Mouse (Mus musculus) hindbrain, postnatal 0 days (tissue): Measurements from ENCODE around the gene Podnl1. TPM values are rescaled to one million over a fixed set of nuclear protein-coding genes. Genes with fewer than 3 reads are reported as not detected.

Source experiments
- ATAC-seq: fragments of 200-750 bp; cut with Nextera tagmentation; 2 replicates; pipeline ENCODE4 v1.8.0; 2017; ENCODE audit warnings: mild to moderate bottlenecking, moderate TSS enrichment, moderate library complexity
- DNase-seq: peaks from one replicate; pipeline ENCODE4 v3.0.0-alpha.2; 2015; ENCODE audit warnings: low spot score
- H3K27ac ChIP-seq: fragments of 300-500 bp; sonication (generic); 2 replicates; pipeline ENCODE4 v1.5.1; 2014; ENCODE audit warnings: mild to moderate bottlenecking
- H3K27me3 ChIP-seq: fragments of 300-500 bp; sonication (generic); 2 replicates; pipeline ENCODE4 v1.6.1; 2014; ENCODE audit warnings: low read length, mixed read lengths; ENCODE audit not compliant: insufficient read depth
- H3K36me3 ChIP-seq: fragments of 300-500 bp; sonication (generic); 2 replicates; pipeline ENCODE4 v1.6.1; 2014; ENCODE audit warnings: low read length, mixed read lengths; ENCODE audit not compliant: insufficient read depth
- H3K4me1 ChIP-seq: fragments of 300-500 bp; sonication (generic); 2 replicates; pipeline ENCODE4 v1.6.1; 2014; ENCODE audit warnings: antibody characterized with exemption, low read length, mixed read lengths; ENCODE audit not compliant: insufficient read depth
- H3K4me2 ChIP-seq: fragments of 300-500 bp; sonication (generic); 2 replicates; pipeline ENCODE4 v1.6.1; 2014; ENCODE audit warnings: low read depth, mild to moderate bottlenecking, low read length, moderate library complexity, mixed read lengths
- H3K4me3 ChIP-seq: fragments of 300-500 bp; sonication (generic); 2 replicates; pipeline ENCODE4 v1.5.1; 2014; ENCODE audit warnings: low read length
- H3K9ac ChIP-seq: fragments of 300-500 bp; sonication (generic); replicated peaks from 2 replicates; pipeline ENCODE4 v1.6.1; 2014; ENCODE audit warnings: mild to moderate bottlenecking, low read length, moderate library complexity, mixed read lengths
- H3K9me3 ChIP-seq: fragments of 300-500 bp; sonication (generic); 2 replicates; pipeline ENCODE4 v1.6.1; 2016; ENCODE audit warnings: low read length, mixed read lengths
- CTCF ChIP-seq: IDR thresholded peaks from 2 replicates; pipeline ENCODE4 v1.5.1; 2016; ENCODE audit warnings: antibody characterized with exemption, control low read depth, low read depth
- WGBS: fragments of 180-500 bp; shearing (Covaris S2); extraction: QIAGEN DNeasy Blood & Tissue Kit; methylation state at CpG from one replicate; pipeline ENCODE4 v1.1.7; 2014; 5-methylcytosine and 5-hydroxymethylcytosine counted together
- polyA plus RNA-seq: library from polyadenylated mRNA; unstranded; fragments of >200 nt; fragmentation: Nextera tagmentation; extraction: Ambion mirVana; gene quantifications from 2 replicates; pipeline ENCODE4 v1.2.1, GENCODE M21; 2015
- total RNA-seq: library from RNA; depleted of rRNA; stranded (reverse); fragments of >200 nt; gene quantifications from 2 replicates; pipeline ENCODE4 v1.2.3, GENCODE M21; 2014

The Podnl1 gene
- total and polyA plus RNA-seq, 2 experiments from 2014 or later = 0.41 TPM; not detected in 1

DNA sequence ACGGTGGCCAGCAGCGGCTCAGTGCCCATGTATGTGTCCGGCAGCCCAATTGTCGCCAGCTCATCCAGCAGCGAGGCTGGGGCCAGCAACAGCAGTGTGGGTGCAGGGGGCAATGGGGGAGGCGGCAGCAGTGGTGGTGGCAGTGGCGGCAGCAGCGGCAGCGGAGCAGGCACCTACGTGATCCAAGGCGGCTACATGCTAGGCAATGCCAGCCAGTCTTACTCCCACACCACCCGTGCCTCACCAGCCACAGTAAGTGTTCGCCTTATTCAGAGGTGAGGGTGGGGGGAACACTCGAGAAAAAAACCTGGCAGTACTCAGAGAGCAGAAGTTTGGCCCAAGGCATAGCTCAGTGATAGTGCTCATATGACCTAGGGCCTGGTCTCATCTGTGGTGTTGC lies 38.0 kb upstream of the Podnl1 start:
- Histone ChIP-seq H3K36me3 (peaks cover 47% of the 10 kb centered on the region), H3K9me3 (no peaks in the 10 kb centered on the region), H3K4me3 (no peak overlapping the region), H3K27me3 (no peaks in the 10 kb centered on the region), H3K9ac (no peak overlapping the region), H3K4me1 (no peaks in the 10 kb centered on the region), H3K4me2 (no peak overlapping the region), H3K27ac (no peak overlapping the region)
- no peak for TF ChIP-seq CTCF
- no peak for DNase-seq
- WGBS = 92% methylated on average over 14 of the region's 14 CpGs
- ATAC-seq = no peak

DNA sequence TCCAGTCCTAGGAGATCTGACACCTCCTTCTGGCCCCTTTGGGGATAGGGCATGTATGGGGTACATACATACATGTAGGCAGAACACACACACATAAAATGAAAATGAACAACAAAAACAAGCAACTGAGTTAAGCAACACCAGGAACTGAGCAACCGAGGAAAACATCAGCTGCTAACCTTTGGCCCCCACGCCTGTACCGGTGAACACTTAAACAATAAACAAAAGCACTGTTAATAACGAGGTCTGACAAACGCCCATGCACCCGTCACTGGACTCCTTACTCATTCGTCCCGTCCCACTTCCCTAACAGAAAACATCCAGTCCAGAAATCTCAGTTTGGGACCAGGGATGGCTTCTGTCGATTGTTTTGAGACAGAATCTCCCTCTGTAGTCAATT lies 36.5 kb upstream of the Podnl1 start:
- no peak for TF ChIP-seq CTCF
- no peaks in the 10 kb centered on the region for H3K9me3 ChIP-seq
- H3K27ac ChIP-seq = no peak overlapping the region
- no peaks in the 10 kb centered on the region for H3K4me1 ChIP-seq
- ATAC-seq (no peak), DNase-seq (no peak)
- 77% methylated on average over 9 of the region's 9 CpGs for WGBS
- no peak overlapping the region for H3K4me3 ChIP-seq
- no peak overlapping the region for H3K4me2 ChIP-seq
- no peaks in the 10 kb centered on the region for H3K27me3 ChIP-seq
- H3K9ac ChIP-seq = no peak overlapping the region
- H3K36me3 ChIP-seq = peaks cover 57% of the 10 kb centered on the region

DNA sequence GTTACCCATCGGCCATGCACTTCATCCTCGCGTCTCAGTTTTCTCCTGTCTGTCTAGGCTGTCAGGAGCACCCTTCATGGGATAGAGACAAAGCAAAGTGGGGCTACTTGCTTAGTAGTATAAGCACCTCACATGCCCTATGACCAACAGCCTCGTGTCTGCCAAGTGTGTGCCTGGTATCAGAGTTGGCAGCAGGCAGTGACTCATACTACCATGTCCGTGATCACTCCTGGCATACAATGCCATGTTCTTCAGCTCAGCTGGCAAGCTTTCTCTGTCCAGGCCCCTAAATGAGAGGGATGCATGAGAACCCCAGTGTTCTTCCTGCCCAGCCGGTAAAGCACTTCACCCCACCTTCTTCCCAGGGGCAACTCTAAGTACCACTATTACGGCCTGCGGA lies 35.2 kb upstream of the Podnl1 start:
- no peaks in the 10 kb centered on the region for H3K9me3 ChIP-seq
- H3K4me3 ChIP-seq = no peak overlapping the region
- H3K36me3 ChIP-seq = peaks cover 67% of the 10 kb centered on the region
- DNase-seq = no peak
- 91% methylated on average over 8 of the region's 8 CpGs for WGBS
- H3K4me2 ChIP-seq = no peak overlapping the region
- no peak overlapping the region for H3K27ac ChIP-seq
- H3K9ac ChIP-seq = no peak overlapping the region
- H3K27me3 ChIP-seq = no peaks in the 10 kb centered on the region
- ATAC-seq = no peak
- H3K4me1 ChIP-seq = no peaks in the 10 kb centered on the region
- TF ChIP-seq CTCF = no peak

DNA sequence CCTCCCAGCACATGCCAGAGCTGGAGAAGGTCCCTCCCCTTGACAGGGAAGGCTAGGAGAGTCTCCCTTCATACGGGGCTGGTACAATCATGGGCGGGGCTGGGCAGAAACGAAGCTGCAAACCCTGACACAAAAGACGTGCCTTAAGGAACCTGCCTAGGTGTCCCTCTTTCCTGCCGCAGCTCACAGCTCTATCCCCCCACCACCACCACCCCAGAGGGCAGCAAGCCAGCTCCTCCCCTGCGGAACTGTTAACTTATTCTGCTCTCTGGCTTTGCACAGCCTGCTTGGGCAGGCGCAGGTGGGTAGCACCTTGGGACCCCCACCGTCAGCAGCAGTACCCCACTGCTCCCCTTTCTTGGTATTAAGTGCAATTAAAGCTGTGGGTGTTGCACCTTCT lies 29.7 kb upstream of the Podnl1 start:
- Histone ChIP-seq H3K36me3 (peaks cover 68% of the 10 kb centered on the region), H3K4me1 (no peaks in the 10 kb centered on the region), H3K9me3 (no peaks in the 10 kb centered on the region), H3K27me3 (no peaks in the 10 kb centered on the region), H3K27ac (no peak overlapping the region), H3K4me3 (no peak overlapping the region), H3K4me2 (no peak overlapping the region), H3K9ac (no peak overlapping the region)
- WGBS = 69% methylated on average over 8 of the region's 8 CpGs
- no peak for DNase-seq
- 0 out of 2 replicates have a peak, but pooled peaks have one; percentile 19 for ATAC-seq
- TF ChIP-seq CTCF = no peak

DNA sequence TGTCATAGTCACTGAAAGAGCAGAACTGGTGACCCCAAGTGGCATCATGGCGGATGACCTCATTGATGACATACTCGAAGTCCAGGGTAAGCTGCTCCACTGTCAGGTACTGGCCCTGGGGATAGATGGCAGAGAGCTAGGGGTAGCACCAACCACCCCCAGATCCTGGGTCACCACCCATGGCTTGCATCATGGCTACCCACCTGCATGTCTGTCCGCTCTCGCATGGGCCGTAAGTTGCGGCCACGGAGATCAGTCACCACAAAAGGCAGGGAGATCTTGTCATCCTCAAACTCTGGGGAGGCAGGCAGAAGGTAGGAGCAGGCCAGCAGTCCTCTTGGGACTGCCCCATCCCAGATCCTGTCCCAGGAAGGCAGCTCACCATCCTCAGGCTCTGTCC lies 27.4 kb upstream of the Podnl1 start:
- DNase-seq (no peak), ATAC-seq (no peak)
- Histone ChIP-seq H3K4me1 (peaks cover 10% of the 10 kb centered on the region; the same call in 1 of the 2 replicates), H3K9me3 (no peaks in the 10 kb centered on the region), H3K9ac (no peak overlapping the region), H3K4me2 (no peak overlapping the region), H3K4me3 (no peak overlapping the region), H3K27ac (no peak overlapping the region), H3K27me3 (no peaks in the 10 kb centered on the region), H3K36me3 (peaks cover 48% of the 10 kb centered on the region)
- WGBS = 94% methylated on average over 7 of the region's 7 CpGs
- no peak for TF ChIP-seq CTCF

DNA sequence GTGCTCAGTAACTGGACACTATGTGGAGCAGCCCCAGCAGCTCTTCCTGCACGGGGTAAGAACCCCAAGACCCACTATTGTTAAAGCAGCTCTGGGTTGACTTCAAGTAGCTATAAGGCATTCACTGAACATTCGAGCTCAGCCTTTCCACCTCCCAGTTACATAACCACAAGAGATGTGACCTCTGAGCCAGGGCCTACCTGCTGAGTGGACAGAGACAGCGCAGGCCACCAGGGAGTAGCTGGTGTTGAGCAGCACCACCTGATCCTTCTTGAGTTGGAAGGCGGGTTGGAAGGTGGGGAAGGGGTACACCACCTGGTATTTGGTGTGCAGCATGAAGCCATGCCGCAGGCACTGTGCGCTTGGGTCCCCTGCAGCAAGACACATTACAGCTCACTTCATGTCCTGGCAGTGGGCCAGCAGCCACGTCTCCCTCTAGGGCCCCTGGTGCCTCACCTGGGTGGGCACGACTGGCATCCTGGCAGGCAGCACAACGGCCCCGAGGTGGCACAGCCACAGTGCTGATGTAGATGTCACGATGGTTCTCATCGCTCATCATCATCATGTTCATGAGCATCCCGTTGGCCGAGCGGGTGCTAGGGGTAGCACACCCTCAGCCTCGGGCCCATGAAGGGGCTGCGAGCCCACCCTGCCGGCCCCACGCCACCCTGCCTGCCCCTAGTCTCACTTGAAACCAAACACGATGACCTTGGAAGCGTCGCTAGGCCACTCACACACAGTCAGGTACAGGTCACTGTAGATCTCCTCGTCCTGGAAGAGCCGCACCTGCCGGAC lies 24.1 kb upstream of the Podnl1 start:
- H3K27me3 ChIP-seq = no peaks in the 10 kb centered on the region
- H3K4me3 ChIP-seq = no peak overlapping the region
- H3K4me1 ChIP-seq = peaks cover 14% of the 10 kb centered on the region; the same call in 1 of the 2 replicates
- H3K9ac ChIP-seq = no peak overlapping the region
- H3K36me3 ChIP-seq = peaks cover 21% of the 10 kb centered on the region
- 90% methylated on average over 25 of the region's 25 CpGs for WGBS
- no peaks in the 10 kb centered on the region for H3K9me3 ChIP-seq
- DNase-seq (no peak), ATAC-seq (no peak)
- TF ChIP-seq CTCF = no peak
- H3K27ac ChIP-seq = no peak overlapping the region
- H3K4me2 ChIP-seq = no peak overlapping the region

DNA sequence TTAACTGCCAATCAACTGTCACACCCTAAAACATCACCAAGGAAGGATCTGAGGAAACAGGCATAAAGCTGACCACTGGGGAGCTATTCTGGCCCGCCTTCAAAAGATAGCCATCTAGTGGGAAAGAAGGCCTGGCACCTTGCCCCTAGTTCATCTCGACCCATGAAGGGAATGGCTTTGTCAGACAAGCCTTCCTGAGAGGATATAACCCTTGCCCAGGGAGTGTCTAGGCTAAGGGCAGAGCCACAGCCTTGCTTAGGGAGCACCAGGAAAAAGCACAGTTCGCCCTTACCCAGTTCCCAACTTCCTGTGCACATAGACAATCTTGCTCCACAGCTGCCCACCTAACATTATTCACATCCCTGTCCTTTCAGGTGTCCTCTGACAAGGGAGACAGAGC lies 22.2 kb upstream of the Podnl1 start:
- H3K4me2 ChIP-seq = peak overlapping the region; percentile 75
- H3K27ac ChIP-seq = peak overlapping the region; percentile 93
- no peaks in the 10 kb centered on the region for H3K27me3 ChIP-seq
- TF ChIP-seq CTCF = 0 out of 2 replicates have a peak, but pooled peaks have one; percentile 6
- peaks cover 14% of the 10 kb centered on the region; the same call in 1 of the 2 replicates for H3K4me1 ChIP-seq
- DNase-seq (peak; percentile 54), ATAC-seq (no peak)
- H3K9me3 ChIP-seq = no peaks in the 10 kb centered on the region
- H3K36me3 ChIP-seq = peaks cover 3% of the 10 kb centered on the region
- 28% methylated on average over 3 of the region's 3 CpGs for WGBS
- H3K4me3 ChIP-seq = peak overlapping the region; percentile 70
- H3K9ac ChIP-seq = peak overlapping the region; percentile 67
